In genomic region chr4:59363041-59363440, GRCm38 (mm10) we compare ENCODE assay signal across 10 mouse cellular contexts.
A peak's percentile ranks its signal among the peaks of the same experiment; 100 is the strongest.
DNase-seq lines count a peak whose midpoint lies in the region; ATAC-seq and TF ChIP-seq lines count a peak whose summit lies in the region.
"Had no signal": no experiment of that assay in that cellular context is flagged by ENCODE, and none has a peak within 500 bp of the region (broad histone marks: within the 10 kb centered on the region; RNA-seq: fewer than 3 reads in every experiment).

No protein-coding gene starts in this region.

- no peaks in the 10 kb centered on the region for H3K36me3 ChIP-seq in liver, adult 2 months (ENCODE audit: control insufficient read depth, insufficient read depth, low read length)
- H3K36me3 ChIP-seq: embryonic facial prominence, embryonic 13.5 days; hindbrain, embryonic 10.5 days; midbrain, embryonic 12.5 days had no signal

- TF ChIP-seq POLR2A in liver, adult 2 months (IDR thresholded peaks at IDR 0.05; ENCODE audit: extremely low read depth, insufficient read depth, low read length): no peak

- no peak for ATAC-seq in erythroblast, adult 5-6 weeks (replicated peaks; ENCODE audit: low FRiP score, poor library complexity, severe bottlenecking)

- H3K4me1 ChIP-seq in liver, adult 2 months (ENCODE audit: control insufficient read depth, insufficient read depth, low read length): no peaks in the 10 kb centered on the region

- no peaks in the 10 kb centered on the region for H3K79me2 ChIP-seq in liver, adult 2 months (ENCODE audit: control insufficient read depth, insufficient read depth, low read length)

- intact Hi-C loops in heart, postnatal 14 days (cut with DNase I): loop anchor here (10.0 kb wide), 2 partner anchors 412 to 492 kb away; no protein-coding TSS in a partner anchor

- H3K4me3 ChIP-seq in liver, adult 2 months (ENCODE audit: insufficient read depth, low read depth, low read length): no peak overlapping the region
- H3K4me3 ChIP-seq: embryonic facial prominence, embryonic 13.5 days; hindbrain, embryonic 10.5 days; midbrain, embryonic 12.5 days had no signal

- WGBS in liver, adult 2 months: 17% methylated on average over 9 of the region's 9 CpGs

- DNase-seq in heart, adult 8-10 months (ENCODE audit: low spot score): peak; percentile 51
- peak; percentile 16 to 37 for DNase-seq in heart, postnatal 14 days
- DNase-seq in liver, adult 2 months (ENCODE audit: extremely low read depth, low read depth, low spot score): peak; percentile 79
- DNase-seq in mesoderm, embryonic 11.5 days (ENCODE audit: low read depth, low spot score): peak; percentile 27
- DNase-seq in T-cell, adult 2 months (ENCODE audit: low spot score): no peak
- DNase-seq in thymus, adult 18-20 months: no peak

- H3K9ac ChIP-seq in liver, adult 2 months (ENCODE audit: low read depth, low read length): no peak overlapping the region
- H3K9ac ChIP-seq: embryonic facial prominence, embryonic 13.5 days; midbrain, embryonic 12.5 days had no signal

- H3K27me3 ChIP-seq in liver, adult 2 months (ENCODE audit: control insufficient read depth, insufficient read depth, low read length): no peaks in the 10 kb centered on the region
- H3K27me3 ChIP-seq: embryonic facial prominence, embryonic 13.5 days; midbrain, embryonic 12.5 days had no signal

- no peak overlapping the region for H3K27ac ChIP-seq in liver, adult 2 months (replicated peaks; ENCODE audit: insufficient read depth, low read depth, low read length)
- H3K27ac ChIP-seq: embryonic facial prominence, embryonic 13.5 days; hindbrain, embryonic 10.5 days; midbrain, embryonic 12.5 days had no signal

- no peak for TF ChIP-seq CTCF in liver, adult 2 months (IDR thresholded peaks at IDR 0.05; ENCODE audit: low read depth, low read length)

Comparison
In these comparisons a context has a peak if more than half of its experiments do, and no peak if none do; other contexts are left out.
1. DNase-seq: peak in heart, adult 8-10 months (single experiment), heart, postnatal 14 days (2 of 2), liver, adult 2 months (single experiment) and mesoderm, embryonic 11.5 days (single experiment); none in T-cell, adult 2 months (single experiment) and thymus, adult 18-20 months (0 of 2).